Mouse (Mus musculus) heart, embryonic 16.5 days (tissue): ENCODE data around the gene Oca2. TPM values are rescaled to one million over a fixed set of nuclear protein-coding genes. Genes with fewer than 3 reads are reported as not detected.

ENCODE experiments used
- ATAC-seq: fragments of 200-750 bp; cut with Nextera tagmentation; replicated peaks from 2 replicates; pipeline ENCODE4 v1.8.0; 2017; ENCODE audit warnings: moderate number of reproducible peaks; ENCODE audit not compliant: insufficient read depth, low FRiP score; ENCODE audit errors: extremely low read depth
- H3K27ac ChIP-seq: fragments of 300-500 bp; sonication (generic); 2 replicates; pipeline ENCODE4 v1.5.1; 2014; ENCODE audit warnings: mild to moderate bottlenecking, low read length, control low read depth, moderate library complexity
- H3K27me3 ChIP-seq: fragments of 300-500 bp; sonication (generic); 2 replicates; pipeline ENCODE4 v1.6.1; 2014; ENCODE audit warnings: low read length, mixed read lengths; ENCODE audit not compliant: control insufficient read depth, insufficient read depth
- H3K36me3 ChIP-seq: fragments of 300-500 bp; sonication (generic); 2 replicates; pipeline ENCODE4 v1.6.1; 2014; ENCODE audit not compliant: control insufficient read depth, insufficient read depth
- H3K4me1 ChIP-seq: fragments of 300-500 bp; sonication (generic); 2 replicates; pipeline ENCODE4 v1.6.1; 2014; ENCODE audit warnings: low read length, mixed read lengths; ENCODE audit not compliant: control insufficient read depth, insufficient read depth
- H3K4me2 ChIP-seq: fragments of 300-500 bp; sonication (generic); 2 replicates; pipeline ENCODE4 v1.6.1; 2014; ENCODE audit warnings: low read depth, mild to moderate bottlenecking, control low read depth, low read length
- H3K4me3 ChIP-seq: fragments of 300-500 bp; sonication (generic); 2 replicates; pipeline ENCODE4 v1.5.1; 2014; ENCODE audit warnings: mild to moderate bottlenecking, control low read depth, low read length
- H3K9ac ChIP-seq: fragments of 300-500 bp; sonication (generic); 2 replicates; pipeline ENCODE4 v1.6.1; 2014; ENCODE audit warnings: low read length, control low read depth
- H3K9me3 ChIP-seq: fragments of 300-500 bp; sonication (generic); replicated peaks from 2 replicates; pipeline ENCODE4 v1.6.1; 2016; ENCODE audit warnings: low read length; ENCODE audit not compliant: control insufficient read depth
- WGBS: fragments of 180-500 bp; shearing (Covaris S2); extraction: QIAGEN DNeasy Blood & Tissue Kit; methylation state at CpG from one replicate; pipeline ENCODE4 v1.1.7; 2014; 5-methylcytosine and 5-hydroxymethylcytosine counted together
- polyA plus RNA-seq: library from polyadenylated mRNA; unstranded; fragments of >200 nt; fragmentation: Nextera tagmentation; extraction: Ambion mirVana; gene quantifications from 2 replicates; pipeline ENCODE4 v1.2.1, GENCODE M21; 2015

The Oca2 gene
- polyA plus RNA-seq, result not detected in 2 replicates

DNA sequence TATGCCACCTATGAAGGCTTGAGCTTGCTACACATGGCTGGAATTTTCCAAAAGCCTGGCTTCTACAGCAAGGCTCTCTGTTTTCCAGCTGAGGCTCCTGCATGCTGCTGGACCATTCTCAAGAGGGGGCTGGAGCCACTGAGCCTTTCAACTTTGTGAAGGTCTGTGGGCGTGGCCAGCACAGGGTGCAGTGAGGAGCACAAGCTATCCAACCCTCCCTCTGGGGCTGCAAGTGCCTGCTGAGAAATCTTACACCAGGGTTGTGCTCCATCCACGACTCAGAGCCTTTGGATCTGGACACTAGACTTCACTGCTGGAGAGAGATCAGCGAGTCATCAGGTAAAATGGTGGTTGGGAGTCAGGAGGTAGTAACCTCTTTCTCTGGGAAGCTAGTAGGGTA, at the start of gene Oca2:
TSS of gene Oca2 (plus strand) at position 218 of the 400 bp plus-strand sequence.
- no peaks in the 10 kb centered on the region for H3K9me3 ChIP-seq
- no peaks in the 10 kb centered on the region for H3K27me3 ChIP-seq
- H3K4me3 ChIP-seq, result no peak within 1 kb of the TSS
- no peak within 1 kb of the TSS for H3K9ac ChIP-seq
- no peak for ATAC-seq
- no peak within 1 kb of the TSS for H3K4me2 ChIP-seq
- H3K4me1 ChIP-seq, result no peaks in the 10 kb centered on the region
- no peak within 1 kb of the TSS for H3K27ac ChIP-seq
- WGBS, result 38% methylated on average over 3 of the region's 3 CpGs
- no peaks in the 10 kb centered on the region for H3K36me3 ChIP-seq

DNA sequence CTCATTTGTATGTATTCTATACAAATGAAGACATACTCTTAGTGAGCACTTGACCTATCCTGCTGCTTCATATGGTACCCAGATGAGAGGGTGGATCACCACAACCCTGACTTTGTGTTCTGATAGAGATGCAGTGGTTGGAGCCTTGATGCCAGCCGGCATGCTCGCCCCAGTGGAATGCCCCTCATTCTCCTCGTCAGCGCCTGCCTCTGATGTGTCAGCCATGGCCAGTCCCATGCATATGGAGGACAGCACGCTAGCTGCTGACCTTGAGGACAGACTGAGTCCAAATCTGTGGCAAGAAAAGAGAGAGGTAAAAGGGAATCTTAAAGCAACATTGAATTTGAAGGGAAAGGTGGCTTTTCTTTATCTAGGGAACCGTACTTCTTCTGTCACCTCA, 48.5 kb upstream of the Oca2 start:
- Histone ChIP-seq H3K27me3 (no peaks in the 10 kb centered on the region), H3K4me1 (no peaks in the 10 kb centered on the region), H3K4me2 (no peak overlapping the region), H3K27ac (no peak overlapping the region), H3K9ac (no peak overlapping the region), H3K36me3 (peaks cover 24% of the 10 kb centered on the region), H3K9me3 (no peaks in the 10 kb centered on the region), H3K4me3 (no peak overlapping the region)
- no peak for ATAC-seq
- WGBS, result 64% methylated on average over 6 of the region's 6 CpGs

DNA sequence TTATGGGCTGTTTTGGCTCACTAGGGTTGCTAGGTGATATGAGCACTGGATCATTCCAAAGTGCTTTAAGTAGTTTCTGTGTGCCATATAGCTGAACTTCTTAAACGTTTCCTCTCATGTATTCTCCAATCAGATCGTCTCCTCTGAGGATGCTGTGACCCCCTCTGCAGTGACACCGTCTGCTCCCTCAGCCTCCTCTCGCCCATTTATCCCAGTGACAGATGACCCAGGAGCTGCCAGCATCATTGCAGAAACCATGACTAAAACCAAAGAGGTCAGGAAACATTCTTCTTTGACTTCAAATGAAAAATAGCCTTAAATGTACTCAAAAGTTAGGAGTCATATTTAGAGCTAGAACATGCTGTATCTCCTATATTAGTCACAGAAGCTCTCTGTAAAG, 47.9 kb upstream of the Oca2 start:
- no peak overlapping the region for H3K9ac ChIP-seq
- peaks cover 25% of the 10 kb centered on the region for H3K36me3 ChIP-seq
- no peak for ATAC-seq

DNA sequence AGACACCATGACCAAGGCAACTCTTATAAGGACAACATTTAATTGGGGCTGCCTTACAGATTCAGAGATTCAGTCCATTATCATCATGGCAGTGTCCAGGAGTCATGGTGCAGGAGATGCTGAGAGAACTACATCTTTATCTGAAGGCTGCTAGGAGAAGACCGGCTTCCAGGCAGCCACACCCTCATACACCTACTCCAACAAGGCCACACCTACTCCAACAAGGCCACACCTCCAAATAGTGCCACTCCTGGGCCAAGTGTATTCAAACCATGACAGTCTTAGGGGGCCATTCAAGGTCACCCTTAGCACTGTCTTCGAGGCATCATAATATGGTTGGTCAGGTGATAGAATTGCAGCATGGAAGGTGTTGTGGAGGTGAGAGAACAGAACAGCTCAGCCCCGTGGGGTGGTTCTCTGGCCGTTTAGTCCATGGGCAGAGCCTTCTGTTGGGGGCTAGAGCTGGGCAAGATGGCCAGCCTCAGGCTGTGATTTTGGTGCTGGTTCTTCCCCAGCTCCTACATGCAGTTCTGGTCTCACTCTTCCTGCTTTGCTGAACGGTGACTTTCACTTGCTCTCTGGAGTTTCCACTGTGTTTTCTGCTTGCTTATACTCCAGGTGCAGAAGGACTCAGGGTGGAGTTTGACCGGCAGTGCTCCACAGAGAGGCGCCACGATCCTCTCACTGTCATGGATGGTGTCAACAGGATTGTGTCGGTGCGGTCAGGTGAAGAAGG, 37.9 kb upstream of the Oca2 start:
- peaks cover 41% of the 10 kb centered on the region for H3K36me3 ChIP-seq
- H3K4me3 ChIP-seq, result no peak overlapping the region
- H3K9me3 ChIP-seq, result no peaks in the 10 kb centered on the region
- H3K4me2 ChIP-seq, result no peak overlapping the region
- no peaks in the 10 kb centered on the region for H3K27me3 ChIP-seq
- H3K9ac ChIP-seq, result no peak overlapping the region
- 91% methylated on average over 10 of the region's 10 CpGs for WGBS
- no peak overlapping the region for H3K27ac ChIP-seq
- ATAC-seq, result no peak
- H3K4me1 ChIP-seq, result no peaks in the 10 kb centered on the region

More for the DNA sequence above, 47.9 kb upstream of the Oca2 start:
- Histone ChIP-seq H3K4me3 (no peak overlapping the region), H3K27me3 (no peaks in the 10 kb centered on the region), H3K4me1 (no peaks in the 10 kb centered on the region), H3K4me2 (no peak overlapping the region), H3K27ac (no peak overlapping the region), H3K9me3 (no peaks in the 10 kb centered on the region)
- WGBS, result 80% methylated on average over 4 of the region's 4 CpGs

DNA sequence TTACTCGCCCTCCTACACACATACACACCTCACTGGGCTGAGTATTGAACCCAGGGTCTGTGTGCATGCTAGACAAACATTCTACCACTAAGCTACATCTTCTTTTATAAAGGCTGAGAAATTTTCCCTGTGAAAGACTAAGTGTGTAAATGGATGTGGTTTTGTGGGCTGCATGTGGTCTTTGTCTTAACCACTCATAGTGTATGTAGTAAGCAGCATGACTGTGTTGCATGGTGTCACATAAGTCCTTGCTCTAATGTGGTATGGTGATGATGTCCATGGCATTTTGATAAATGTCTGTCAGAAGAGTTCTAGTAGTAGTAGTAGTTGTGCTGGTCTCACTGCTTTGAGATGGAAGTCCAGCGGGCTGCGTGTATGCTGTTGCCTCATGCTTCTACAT, 36.7 kb upstream of the Oca2 start:
- H3K4me1 ChIP-seq, result no peaks in the 10 kb centered on the region
- no peak overlapping the region for H3K4me3 ChIP-seq
- ATAC-seq, result no peak
- no peaks in the 10 kb centered on the region for H3K9me3 ChIP-seq
- H3K36me3 ChIP-seq, result peaks cover 36% of the 10 kb centered on the region
- no peak overlapping the region for H3K27ac ChIP-seq
- WGBS, result 96% methylated on average over 3 of the region's 3 CpGs
- H3K9ac ChIP-seq, result no peak overlapping the region
- no peaks in the 10 kb centered on the region for H3K27me3 ChIP-seq
- H3K4me2 ChIP-seq, result no peak overlapping the region

DNA sequence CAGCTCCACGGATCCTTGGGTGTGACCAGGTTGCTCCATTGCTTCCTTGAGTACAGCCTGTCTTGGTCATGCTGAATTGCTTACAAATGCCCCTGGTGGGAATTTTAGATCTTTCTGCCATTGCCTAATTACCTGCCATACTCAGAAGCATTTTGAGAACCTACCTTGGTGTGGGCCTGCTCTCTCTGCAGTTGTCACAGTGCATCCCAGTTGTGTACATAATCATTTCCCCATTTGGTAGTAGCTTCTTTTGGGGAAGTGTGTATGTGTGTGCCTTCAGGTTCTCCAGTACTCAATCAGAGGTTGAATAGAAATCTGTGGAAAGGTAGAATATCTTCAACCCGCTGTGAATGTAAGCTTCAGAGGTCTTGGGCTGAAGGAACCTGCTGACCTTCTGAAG, 36.3 kb upstream of the Oca2 start:
- 95% methylated on average over 2 of the region's 2 CpGs for WGBS
- Histone ChIP-seq H3K9me3 (no peaks in the 10 kb centered on the region), H3K27ac (no peak overlapping the region), H3K9ac (no peak overlapping the region), H3K4me3 (no peak overlapping the region), H3K36me3 (peaks cover 32% of the 10 kb centered on the region), H3K27me3 (no peaks in the 10 kb centered on the region), H3K4me1 (no peaks in the 10 kb centered on the region), H3K4me2 (no peak overlapping the region)
- no peak for ATAC-seq

DNA sequence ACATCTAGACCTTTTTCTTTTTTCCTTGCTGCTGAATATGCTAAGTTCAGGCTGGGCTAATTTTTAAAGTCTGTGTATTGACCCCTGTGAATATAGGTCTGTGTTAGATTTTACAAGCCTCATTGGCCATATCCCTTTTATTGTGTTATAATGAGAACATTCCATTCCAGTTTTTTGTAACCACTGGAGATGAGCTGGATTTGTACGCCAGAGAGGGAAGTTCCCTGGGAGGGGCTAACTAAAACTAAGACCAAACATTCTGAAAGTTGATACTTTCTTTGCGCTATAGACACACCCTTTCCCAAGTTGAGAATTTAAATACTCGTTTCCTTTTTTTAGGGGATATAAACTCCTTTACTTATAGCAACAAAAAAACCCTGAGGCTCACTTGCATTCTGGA, 34.7 kb upstream of the Oca2 start:
- 75% methylated on average over 3 of the region's 3 CpGs for WGBS
- no peak for ATAC-seq
- Histone ChIP-seq H3K27ac (no peak overlapping the region), H3K27me3 (no peaks in the 10 kb centered on the region), H3K9ac (no peak overlapping the region), H3K36me3 (peaks cover 36% of the 10 kb centered on the region), H3K9me3 (no peaks in the 10 kb centered on the region), H3K4me1 (no peaks in the 10 kb centered on the region), H3K4me3 (no peak overlapping the region), H3K4me2 (no peak overlapping the region)

DNA sequence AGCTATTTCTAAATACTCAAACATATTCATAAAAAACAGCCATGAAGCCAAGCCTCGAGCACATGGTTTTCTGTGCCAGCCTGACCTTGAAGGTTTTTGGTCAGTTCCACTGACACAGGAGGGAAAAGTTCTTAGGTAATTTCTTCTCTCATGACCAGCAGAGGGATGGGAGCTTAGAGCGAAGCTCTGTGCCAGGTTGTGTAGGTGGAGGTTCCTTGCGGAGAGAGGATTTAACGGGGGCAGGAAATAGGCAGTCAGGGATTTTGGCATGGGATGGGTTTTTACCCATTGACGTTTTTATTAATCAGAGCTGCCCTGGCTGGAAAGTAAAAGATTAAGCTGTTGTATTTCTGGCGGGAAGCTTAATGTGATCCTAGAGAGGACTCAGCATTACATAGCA, 18.7 kb upstream of the Oca2 start:
- no peak for ATAC-seq
- 89% methylated on average over 6 of the region's 6 CpGs for WGBS
- H3K36me3 ChIP-seq, result peaks cover 40% of the 10 kb centered on the region

DNA sequence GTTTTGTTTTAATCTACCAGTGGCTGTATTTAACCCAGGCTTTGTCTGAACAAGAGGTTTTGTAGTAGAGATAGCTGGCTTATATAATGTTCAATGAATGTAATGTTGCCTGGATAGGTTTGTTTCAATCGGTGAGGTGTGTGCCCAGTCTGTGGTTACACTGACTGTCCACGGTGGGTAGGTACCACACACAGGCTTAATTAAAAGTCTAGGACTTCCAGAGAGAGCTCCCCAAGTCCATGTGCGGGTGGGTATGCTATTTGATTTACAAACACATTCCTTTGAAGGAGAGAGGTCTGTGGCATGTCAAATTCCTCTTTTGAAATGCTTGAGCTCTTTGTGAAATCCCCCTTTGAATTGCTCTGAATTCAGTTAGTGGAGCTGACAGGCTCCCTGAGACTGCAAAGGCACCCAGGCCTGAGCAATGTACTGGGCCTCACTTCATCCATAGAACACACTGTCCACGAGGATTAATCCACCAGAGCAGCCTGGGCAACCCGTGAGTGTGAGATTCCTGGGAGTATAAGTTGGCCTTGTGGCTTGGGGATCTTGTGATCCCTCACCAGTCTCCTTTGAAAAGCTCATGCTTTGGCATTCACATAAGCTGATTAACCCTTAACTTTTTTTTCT, 3.7 kb upstream of the Oca2 start:
- Histone ChIP-seq H3K27me3 (no peaks in the 10 kb centered on the region), H3K27ac (no peak overlapping the region), H3K9me3 (no peaks in the 10 kb centered on the region), H3K4me2 (no peak overlapping the region), H3K4me3 (no peak overlapping the region), H3K36me3 (peaks cover 9% of the 10 kb centered on the region), H3K9ac (no peak overlapping the region), H3K4me1 (no peaks in the 10 kb centered on the region)
- WGBS, result 45% methylated on average over 5 of the region's 5 CpGs
- no peak for ATAC-seq

More for the DNA sequence above, 18.7 kb upstream of the Oca2 start:
- Histone ChIP-seq H3K27me3 (no peaks in the 10 kb centered on the region), H3K9ac (no peak overlapping the region), H3K27ac (no peak overlapping the region), H3K9me3 (no peaks in the 10 kb centered on the region), H3K4me3 (no peak overlapping the region), H3K4me1 (no peaks in the 10 kb centered on the region), H3K4me2 (no peak overlapping the region)
